Mouse (Mus musculus) small intestine, adult 2 months (tissue): ENCODE measurements around the gene Siah1a.

Experiments used
- CTCF ChIP-seq: fragments of 200-500 bp; IDR thresholded peaks from 2 replicates; pipeline ENCODE4 v1.5.1; 2012; ENCODE audit warnings: low read depth, mild to moderate bottlenecking, control low read depth, inconsistent platforms, low read length, moderate library complexity, mixed read lengths; ENCODE audit not compliant: insufficient replicate concordance, insufficient read length; ENCODE audit errors: extremely low read depth
- POLR2A ChIP-seq: fragments of 200-500 bp; IDR thresholded peaks from 2 replicates; pipeline ENCODE4 v1.6.1; 2012; ENCODE audit warnings: low read depth, mild to moderate bottlenecking, control low read depth, inconsistent platforms, low read length, moderate library complexity

GRCm38 (mm10) chr8:86712594-86712993 lies 33.1 kb downstream of the Siah1a start:
- TF ChIP-seq CTCF: no peak
- TF ChIP-seq POLR2A: no peak
